Mouse (Mus musculus) kidney, adult 2 months (tissue): ENCODE data around the gene Grk6. TPM values are rescaled to one million over a fixed set of nuclear protein-coding genes. Genes with fewer than 3 reads are reported as not detected.
"Not testable (repeated sequence)": the region's sequence is repeated elsewhere in the genome, so short reads cannot be mapped to it uniquely, and the experiment has no call there.

Experiments
- DNase-seq: peaks from one replicate; pipeline ENCODE4 v3.0.0; 2021
- H3K27ac ChIP-seq: fragments of 200-500 bp; 2 replicates; pipeline ENCODE4 v1.5.1; 2012; ENCODE audit warnings: low read depth, low read length, control low read depth, inconsistent platforms; ENCODE audit not compliant: insufficient read depth
- H3K27me3 ChIP-seq: fragments of 200-500 bp; replicated peaks from 2 replicates; pipeline ENCODE4 v1.6.1; 2012; ENCODE audit warnings: mild to moderate bottlenecking, moderate library complexity, low read length, inconsistent platforms; ENCODE audit not compliant: control insufficient read depth, insufficient read depth
- H3K36me3 ChIP-seq: fragments of 200-500 bp; 2 replicates; pipeline ENCODE4 v1.6.1; 2012; ENCODE audit warnings: mild to moderate bottlenecking, moderate library complexity, low read length, inconsistent platforms; ENCODE audit not compliant: control insufficient read depth, insufficient read depth
- H3K4me1 ChIP-seq: fragments of 200-500 bp; 2 replicates; pipeline ENCODE4 v1.6.1; 2011; ENCODE audit warnings: low read length; ENCODE audit not compliant: control insufficient read depth, insufficient read depth
- H3K4me3 ChIP-seq: fragments of 200-500 bp; 2 replicates; pipeline ENCODE4 v1.5.1; 2011; ENCODE audit warnings: mild to moderate bottlenecking, low read depth, low read length, control low read depth; ENCODE audit not compliant: insufficient read depth
- CTCF ChIP-seq: fragments of 200-500 bp; conservative IDR thresholded peaks from 2 replicates; pipeline ENCODE4 v1.5.1; 2011; ENCODE audit warnings: low read depth, mild to moderate bottlenecking, control low read depth, low read length, moderate library complexity, mixed read lengths; ENCODE audit not compliant: insufficient read depth, insufficient read length
- POLR2A ChIP-seq: fragments of 200-500 bp; IDR thresholded peaks from one replicate; pipeline ENCODE4 v1.6.1; 2011; ENCODE audit warnings: low read depth, low read length, control low read depth
- WGBS: fragments of 180-500 bp; shearing (Covaris S2); methylation state at CpG from one replicate; pipeline ENCODE4 v1.1.7; 2018; 5-methylcytosine and 5-hydroxymethylcytosine counted together
- polyA plus RNA-seq: library from polyadenylated mRNA; depleted of rRNA; stranded (reverse); fragments of >200 nt; gene quantifications from 2 replicates; pipeline ENCODE4 v1.2.3, GENCODE M21; 2012

Gene Grk6
- polyA plus RNA-seq, 1 experiment: 27.4 TPM

GRCm38 (mm10) chr13:55426613-55427012, 18.3 kb upstream of the Grk6 start, which contains the start of gene F12:
TSS of gene F12 (minus strand) at chr13:55426793.
- no peak for DNase-seq
- Histone ChIP-seq H3K4me1 (no peaks in the 10 kb centered on the region), H3K27me3 (no peaks in the 10 kb centered on the region), H3K27ac (no peak within 1 kb of the TSS), H3K36me3 (no peaks in the 10 kb centered on the region), H3K4me3 (no peak within 1 kb of the TSS)
- WGBS: 92% methylated on average over 10 of the region's 10 CpGs
- TF ChIP-seq POLR2A: no peak
- no peak for TF ChIP-seq CTCF

GRCm38 (mm10) chr13:55429226-55429888, 15.5 kb upstream of the Grk6 start:
- Histone ChIP-seq H3K27me3 (no peaks in the 10 kb centered on the region), H3K4me1 (no peaks in the 10 kb centered on the region), H3K36me3 (no peaks in the 10 kb centered on the region), H3K4me3 (no peak overlapping the region), H3K27ac (peak overlapping the region; percentile 75)
- DNase-seq: peak; percentile 86
- TF ChIP-seq CTCF: no peak
- no peak for TF ChIP-seq POLR2A
- WGBS: 44% methylated on average over 12 of the region's 12 CpGs

GRCm38 (mm10) chr13:55430566-55430965, 14.3 kb upstream of the Grk6 start:
- DNase-seq: no peak
- H3K27ac ChIP-seq: no peak overlapping the region

GRCm38 (mm10) chr13:55431889-55432685, 12.8 kb upstream of the Grk6 start:
- Histone ChIP-seq H3K36me3 (no peaks in the 10 kb centered on the region), H3K4me1 (no peaks in the 10 kb centered on the region), H3K4me3 (no peak overlapping the region), H3K27ac (no peak overlapping the region), H3K27me3 (no peaks in the 10 kb centered on the region)
- WGBS: 72% methylated on average over 10 of the region's 10 CpGs
- TF ChIP-seq POLR2A: no peak
- no peak for TF ChIP-seq CTCF
- no peak for DNase-seq

More at GRCm38 (mm10) chr13:55430566-55430965, 14.3 kb upstream of the Grk6 start:
- no peaks in the 10 kb centered on the region for H3K27me3 ChIP-seq
- no peaks in the 10 kb centered on the region for H3K4me1 ChIP-seq
- 77% methylated on average over 2 of the region's 2 CpGs for WGBS
- TF ChIP-seq POLR2A (no peak), CTCF (no peak)
- H3K4me3 ChIP-seq: no peak overlapping the region
- H3K36me3 ChIP-seq: no peaks in the 10 kb centered on the region

GRCm38 (mm10) chr13:55437111-55437629, 7.7 kb upstream of the Grk6 start:
- not testable (repeated sequence) for H3K27ac ChIP-seq, DNase-seq, H3K4me3 ChIP-seq, H3K4me1 ChIP-seq, H3K27me3 ChIP-seq, H3K36me3 ChIP-seq
- WGBS: 82% methylated on average over 15 of the region's 15 CpGs

GRCm38 (mm10) chr13:55443799-55444285, 1.0 kb upstream of the Grk6 start:
- no peak for DNase-seq
- Histone ChIP-seq H3K27me3 (no peaks in the 10 kb centered on the region), H3K4me3 (peak overlapping the region; percentile 68), H3K27ac (peak overlapping the region; percentile 90; the same call in 1 of the 2 replicates), H3K4me1 (peaks cover 5% of the 10 kb centered on the region; the same call in 1 of the 2 replicates), H3K36me3 (no peaks in the 10 kb centered on the region)
- TF ChIP-seq CTCF: no peak
- no peak for TF ChIP-seq POLR2A
- 22% methylated on average over 9 of the region's 9 CpGs for WGBS
